Mouse (Mus musculus): ENCODE results near the gene Slc7a11. TPM values are rescaled to one million over a fixed set of nuclear protein-coding genes. Genes with fewer than 3 reads are reported as not detected.

Slc7a11 gene
- polyA plus RNA-seq, 1 experiment from 2014 or later: 2.3 TPM

- Histone ChIP-seq H3K27ac (replicated peaks; ENCODE audit: low read depth, low read length) (no peak overlapping the region), H3K4me3 (replicated peaks; ENCODE audit: low read depth, low read length) (no peak overlapping the region), H3K27me3 (ENCODE audit: control insufficient read depth, insufficient read depth, low read length) (no peaks in the 10 kb centered on the region), H3K9ac (replicated peaks; ENCODE audit: low read length) (no peak overlapping the region), H3K9me3 (ENCODE audit: control insufficient read depth, low read length) (no peaks in the 10 kb centered on the region), H3K4me2 (ENCODE audit: low read length) (no peak overlapping the region), H3K4me1 (ENCODE audit: control insufficient read depth, insufficient read depth, low read length) (no peaks in the 10 kb centered on the region), H3K36me3 (ENCODE audit: control insufficient read depth, insufficient read depth, low read length) (no peaks in the 10 kb centered on the region)
- 95% methylated on average over 2 of the region's 2 CpGs for WGBS
- ATAC-seq (ENCODE audit: low FRiP score, low TSS enrichment) (no peak), DNase-seq (no peak)
Measured at GRCm38 (mm10) chr3:50041141-50041540, 402.3 kb downstream of the Slc7a11 start.

GRCm38 (mm10) chr3:50035875-50036528, 407.4 kb downstream of the Slc7a11 start:
- Histone ChIP-seq H3K4me3 (replicated peaks; ENCODE audit: low read depth, low read length) (no peak overlapping the region), H3K4me2 (ENCODE audit: low read length) (no peak overlapping the region), H3K27ac (replicated peaks; ENCODE audit: low read depth, low read length) (no peak overlapping the region), H3K4me1 (ENCODE audit: control insufficient read depth, insufficient read depth, low read length) (no peaks in the 10 kb centered on the region), H3K36me3 (ENCODE audit: control insufficient read depth, insufficient read depth, low read length) (no peaks in the 10 kb centered on the region), H3K27me3 (ENCODE audit: control insufficient read depth, insufficient read depth, low read length) (no peaks in the 10 kb centered on the region), H3K9me3 (ENCODE audit: control insufficient read depth, low read length) (no peaks in the 10 kb centered on the region), H3K9ac (replicated peaks; ENCODE audit: low read length) (no peak overlapping the region)
- peak; percentile 36 for DNase-seq
- no peak for ATAC-seq (ENCODE audit: low FRiP score, low TSS enrichment)
- WGBS: 61% methylated on average over 9 of the region's 9 CpGs

DNA sequence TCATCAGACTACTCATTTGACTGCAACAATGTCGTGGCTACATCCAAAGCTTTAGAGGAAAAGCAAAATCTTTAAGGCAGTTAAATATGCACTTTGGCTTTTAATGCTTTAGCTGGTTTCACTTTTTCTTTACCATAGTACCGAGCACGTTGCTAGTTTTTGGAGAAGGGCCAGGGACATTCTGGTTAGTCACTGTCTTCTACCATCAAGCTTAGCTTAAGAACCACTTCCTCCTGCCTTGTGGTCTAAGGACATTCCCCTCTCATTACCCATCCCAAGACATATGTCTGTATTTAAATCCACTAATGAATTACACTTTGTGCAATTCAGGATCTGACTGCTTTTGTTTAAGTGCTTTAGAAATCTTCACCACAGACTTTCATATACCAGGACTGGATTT, 410.1 kb downstream of the Slc7a11 start:
- no peak for ATAC-seq (ENCODE audit: low FRiP score, low TSS enrichment)
- Histone ChIP-seq H3K4me1 (ENCODE audit: control insufficient read depth, insufficient read depth, low read length) (no peaks in the 10 kb centered on the region), H3K27ac (replicated peaks; ENCODE audit: low read depth, low read length) (no peak overlapping the region), H3K36me3 (ENCODE audit: control insufficient read depth, insufficient read depth, low read length) (no peaks in the 10 kb centered on the region), H3K9me3 (ENCODE audit: control insufficient read depth, low read length) (no peaks in the 10 kb centered on the region), H3K4me2 (ENCODE audit: low read length) (no peak overlapping the region), H3K27me3 (ENCODE audit: control insufficient read depth, insufficient read depth, low read length) (no peaks in the 10 kb centered on the region), H3K9ac (replicated peaks; ENCODE audit: low read length) (no peak overlapping the region), H3K4me3 (replicated peaks; ENCODE audit: low read depth, low read length) (no peak overlapping the region)
- WGBS: 90% methylated on average over 3 of the region's 3 CpGs
- DNase-seq: no peak

DNA sequence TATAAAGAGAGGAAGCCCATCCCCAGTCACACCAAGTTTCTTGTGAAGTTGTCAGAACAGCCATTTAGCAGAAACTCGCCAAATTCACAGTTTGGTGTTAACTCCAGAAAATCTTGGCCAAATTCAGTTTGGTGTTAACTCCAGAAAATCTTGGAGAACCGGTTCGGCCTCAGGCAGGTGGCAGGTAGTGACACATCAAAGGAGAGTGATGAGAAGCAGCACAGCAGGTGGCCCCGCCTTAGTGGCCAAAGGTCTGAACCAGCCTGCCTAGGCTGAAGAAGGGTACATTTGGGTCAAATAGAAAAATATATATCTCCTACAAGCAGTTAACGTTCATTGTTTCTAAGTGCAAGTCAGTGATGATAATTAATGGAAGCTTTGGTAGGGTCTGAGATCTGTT, 417.4 kb downstream of the Slc7a11 start:
- no peaks in the 10 kb centered on the region for H3K4me1 ChIP-seq (ENCODE audit: control insufficient read depth, insufficient read depth, low read length)
- no peak overlapping the region for H3K9ac ChIP-seq (replicated peaks; ENCODE audit: low read length)
- no peak for DNase-seq
- WGBS: 66% methylated on average over 5 of the region's 5 CpGs
- H3K4me3 ChIP-seq (replicated peaks; ENCODE audit: low read depth, low read length): no peak overlapping the region
- no peaks in the 10 kb centered on the region for H3K27me3 ChIP-seq (ENCODE audit: control insufficient read depth, insufficient read depth, low read length)
- H3K9me3 ChIP-seq (ENCODE audit: control insufficient read depth, low read length): 0 out of 2 replicates have a peak, but pooled peaks cover 4% of the 10 kb centered on the region
- no peak overlapping the region for H3K4me2 ChIP-seq (ENCODE audit: low read length)
- H3K36me3 ChIP-seq (ENCODE audit: control insufficient read depth, insufficient read depth, low read length): no peaks in the 10 kb centered on the region
- H3K27ac ChIP-seq (replicated peaks; ENCODE audit: low read depth, low read length): no peak overlapping the region
- ATAC-seq (ENCODE audit: low FRiP score, low TSS enrichment): no peak

GRCm38 (mm10) chr3:50014396-50014795, 429.0 kb downstream of the Slc7a11 start:
- Histone ChIP-seq H3K27ac (replicated peaks; ENCODE audit: low read depth, low read length) (no peak overlapping the region), H3K4me2 (ENCODE audit: low read length) (no peak overlapping the region), H3K9me3 (ENCODE audit: control insufficient read depth, low read length) (no peaks in the 10 kb centered on the region), H3K36me3 (ENCODE audit: control insufficient read depth, insufficient read depth, low read length) (no peaks in the 10 kb centered on the region), H3K4me1 (ENCODE audit: control insufficient read depth, insufficient read depth, low read length) (no peaks in the 10 kb centered on the region), H3K27me3 (ENCODE audit: control insufficient read depth, insufficient read depth, low read length) (no peaks in the 10 kb centered on the region), H3K9ac (replicated peaks; ENCODE audit: low read length) (no peak overlapping the region), H3K4me3 (replicated peaks; ENCODE audit: low read depth, low read length) (no peak overlapping the region)
- 22% methylated on average over 4 of the region's 4 CpGs for WGBS
- DNase-seq (peak; percentile 77), ATAC-seq (ENCODE audit: low FRiP score, low TSS enrichment) (peak; percentile 78)

- Histone ChIP-seq H3K27me3 (ENCODE audit: control insufficient read depth, insufficient read depth, low read length) (no peaks in the 10 kb centered on the region), H3K9me3 (ENCODE audit: control insufficient read depth, low read length) (no peaks in the 10 kb centered on the region), H3K27ac (replicated peaks; ENCODE audit: low read depth, low read length) (no peak overlapping the region), H3K4me3 (replicated peaks; ENCODE audit: low read depth, low read length) (no peak overlapping the region), H3K4me2 (ENCODE audit: low read length) (no peak overlapping the region), H3K4me1 (ENCODE audit: control insufficient read depth, insufficient read depth, low read length) (no peaks in the 10 kb centered on the region), H3K9ac (replicated peaks; ENCODE audit: low read length) (no peak overlapping the region), H3K36me3 (ENCODE audit: control insufficient read depth, insufficient read depth, low read length) (no peaks in the 10 kb centered on the region)
- ATAC-seq (ENCODE audit: low FRiP score, low TSS enrichment): no peak
- no peak for DNase-seq
- 81% methylated on average over 3 of the region's 3 CpGs for WGBS
Measured at GRCm38 (mm10) chr3:50012012-50012411, 431.4 kb downstream of the Slc7a11 start.

DNA sequence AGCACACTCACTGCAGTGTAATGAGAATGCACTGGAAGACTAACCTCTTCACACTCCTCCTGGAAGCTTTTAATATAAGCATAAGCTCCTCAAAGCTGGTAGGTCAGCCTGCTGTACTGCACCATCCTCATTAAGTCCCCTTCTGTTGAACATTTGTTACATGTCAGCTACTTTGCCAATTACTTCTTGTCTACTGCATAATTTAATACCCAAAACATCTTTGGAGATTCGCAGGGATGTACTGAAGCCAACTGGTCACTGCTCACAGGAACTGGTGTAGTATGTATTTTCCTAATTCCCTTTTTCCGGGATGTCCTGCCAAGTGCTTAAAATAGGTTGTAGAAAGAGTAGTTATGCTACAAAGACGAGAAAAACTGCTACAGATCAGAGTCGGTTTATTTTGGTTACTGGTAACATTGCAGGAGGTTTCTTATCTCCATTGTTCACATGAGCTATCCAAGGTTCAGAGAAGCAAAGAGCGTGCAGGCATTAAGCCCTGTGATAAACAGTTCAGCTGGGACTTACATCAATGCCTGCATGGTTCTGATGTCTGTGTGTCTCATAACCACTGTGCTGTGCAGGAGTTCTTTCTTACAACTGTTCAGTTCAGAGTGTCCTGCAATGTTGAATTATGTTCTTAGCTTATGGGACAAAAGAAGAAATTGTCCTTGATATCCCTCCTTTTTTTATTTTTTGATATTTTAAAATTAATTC, 439.3 kb downstream of the Slc7a11 start:
- Histone ChIP-seq H3K4me3 (replicated peaks; ENCODE audit: low read depth, low read length) (no peak overlapping the region), H3K4me1 (ENCODE audit: control insufficient read depth, insufficient read depth, low read length) (no peaks in the 10 kb centered on the region), H3K9me3 (ENCODE audit: control insufficient read depth, low read length) (no peaks in the 10 kb centered on the region), H3K27ac (replicated peaks; ENCODE audit: low read depth, low read length) (no peak overlapping the region), H3K9ac (replicated peaks; ENCODE audit: low read length) (no peak overlapping the region), H3K4me2 (ENCODE audit: low read length) (no peak overlapping the region), H3K27me3 (ENCODE audit: control insufficient read depth, insufficient read depth, low read length) (no peaks in the 10 kb centered on the region), H3K36me3 (ENCODE audit: control insufficient read depth, insufficient read depth, low read length) (no peaks in the 10 kb centered on the region)
- DNase-seq (peak; percentile 35), ATAC-seq (ENCODE audit: low FRiP score, low TSS enrichment) (peak; percentile 81)
- 52% methylated on average over 5 of the region's 5 CpGs for WGBS

GRCm38 (mm10) chr3:50002067-50002466, 441.3 kb downstream of the Slc7a11 start:
- Histone ChIP-seq H3K27ac (replicated peaks; ENCODE audit: low read depth, low read length) (no peak overlapping the region), H3K9ac (replicated peaks; ENCODE audit: low read length) (no peak overlapping the region), H3K4me1 (ENCODE audit: control insufficient read depth, insufficient read depth, low read length) (no peaks in the 10 kb centered on the region), H3K4me3 (replicated peaks; ENCODE audit: low read depth, low read length) (no peak overlapping the region), H3K27me3 (ENCODE audit: control insufficient read depth, insufficient read depth, low read length) (no peaks in the 10 kb centered on the region), H3K4me2 (ENCODE audit: low read length) (no peak overlapping the region), H3K36me3 (ENCODE audit: control insufficient read depth, insufficient read depth, low read length) (no peaks in the 10 kb centered on the region), H3K9me3 (ENCODE audit: control insufficient read depth, low read length) (no peaks in the 10 kb centered on the region)
- ATAC-seq (ENCODE audit: low FRiP score, low TSS enrichment): no peak
- no peak for DNase-seq

- Histone ChIP-seq H3K27ac (replicated peaks; ENCODE audit: low read depth, low read length) (no peak overlapping the region), H3K36me3 (ENCODE audit: control insufficient read depth, insufficient read depth, low read length) (no peaks in the 10 kb centered on the region), H3K27me3 (ENCODE audit: control insufficient read depth, insufficient read depth, low read length) (no peaks in the 10 kb centered on the region), H3K4me3 (replicated peaks; ENCODE audit: low read depth, low read length) (no peak overlapping the region), H3K4me2 (ENCODE audit: low read length) (no peak overlapping the region), H3K9me3 (ENCODE audit: control insufficient read depth, low read length) (no peaks in the 10 kb centered on the region), H3K9ac (replicated peaks; ENCODE audit: low read length) (no peak overlapping the region), H3K4me1 (ENCODE audit: control insufficient read depth, insufficient read depth, low read length) (no peaks in the 10 kb centered on the region)
- DNase-seq: no peak
- 76% methylated on average over 1 of the region's 1 CpGs for WGBS
- no peak for ATAC-seq (ENCODE audit: low FRiP score, low TSS enrichment)
Measured at GRCm38 (mm10) chr3:50001635-50002034, 441.8 kb downstream of the Slc7a11 start.

Data from midbrain, embryonic 14.5 days (tissue).